Mouse (Mus musculus): ENCODE data around the gene Anapc7. TPM values are rescaled to one million over a fixed set of nuclear protein-coding genes. Genes with fewer than 3 reads are reported as not detected.
A peak's percentile ranks its signal among the peaks of the same experiment; 100 is the strongest.
"Not testable (repeated sequence)": the region's sequence is repeated elsewhere in the genome, so short reads cannot be mapped to it uniquely, and the experiment has no call there.

Gene Anapc7
- polyA plus RNA-seq, 1 experiment from 2014 or later = 23.3 TPM

GRCm38 (mm10) chr5:122454883-122455282 lies 33.4 kb downstream of the Anapc7 start:
- no peak for ATAC-seq
- Histone ChIP-seq H3K27ac (no peak overlapping the region), H3K9me3 (replicated peaks) (no peaks in the 10 kb centered on the region), H3K4me2 (no peak overlapping the region), H3K9ac (no peak overlapping the region), H3K4me1 (no peaks in the 10 kb centered on the region), H3K4me3 (no peak overlapping the region), H3K36me3 (peaks cover 84% of the 10 kb centered on the region), H3K27me3 (replicated peaks) (no peaks in the 10 kb centered on the region)
- 82% methylated on average over 3 of the region's 3 CpGs for WGBS (ENCODE audit: insufficient replicate concordance)

DNA sequence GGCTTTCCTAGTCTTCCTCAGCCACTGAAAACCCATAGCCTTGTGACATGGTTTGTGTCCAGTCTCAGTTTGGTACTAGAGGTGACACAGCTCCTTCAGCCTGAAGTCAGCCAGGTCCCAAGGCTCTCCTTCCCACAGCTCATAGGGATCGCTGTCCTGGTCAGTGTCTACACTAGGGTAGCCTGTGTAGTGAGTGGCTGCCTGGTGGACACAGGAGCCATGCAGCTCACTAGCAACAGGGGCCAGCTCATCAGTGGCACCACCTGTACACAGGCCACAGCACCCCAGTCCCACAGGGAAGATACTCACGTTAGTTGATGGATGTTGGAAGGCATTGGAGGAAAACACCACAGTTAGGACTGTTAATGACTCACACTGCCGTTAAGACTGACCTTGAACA lies 34.1 kb downstream of the Anapc7 start:
- H3K9ac ChIP-seq = no peak overlapping the region
- WGBS (ENCODE audit: insufficient replicate concordance) = 84% methylated on average over 3 of the region's 3 CpGs
- no peak overlapping the region for H3K4me2 ChIP-seq
- no peak overlapping the region for H3K27ac ChIP-seq
- no peak overlapping the region for H3K4me3 ChIP-seq
- ATAC-seq = peak; percentile 42; the same call in 1 of the 2 replicates
- no peaks in the 10 kb centered on the region for H3K9me3 ChIP-seq (replicated peaks)
- H3K27me3 ChIP-seq (replicated peaks) = no peaks in the 10 kb centered on the region
- H3K4me1 ChIP-seq = no peaks in the 10 kb centered on the region
- H3K36me3 ChIP-seq = peaks cover 91% of the 10 kb centered on the region

DNA sequence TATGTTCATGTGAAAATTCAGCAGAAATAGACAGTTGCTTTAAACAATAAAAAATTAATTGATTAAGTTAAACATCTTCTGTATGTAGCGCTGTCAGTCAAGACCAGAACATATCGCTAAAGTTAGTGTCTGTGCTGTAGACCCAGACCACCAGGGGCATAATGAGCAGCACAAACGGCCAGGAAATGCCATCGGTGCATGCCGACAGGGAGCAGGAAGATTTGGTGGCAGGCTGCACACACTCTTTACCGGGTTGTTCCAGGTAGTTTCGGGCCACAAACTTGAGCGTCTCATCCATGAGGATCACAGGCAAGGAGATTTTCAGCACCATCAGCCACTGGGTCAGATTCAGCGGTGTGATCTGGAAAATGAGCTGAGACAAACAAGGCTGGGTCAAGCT lies 35.6 kb downstream of the Anapc7 start:
- H3K4me3 ChIP-seq, ATAC-seq: not testable (repeated sequence)

GRCm38 (mm10) chr5:122458066-122458465 lies 36.6 kb downstream of the Anapc7 start:
- H3K27ac ChIP-seq = no peak overlapping the region
- no peaks in the 10 kb centered on the region for H3K27me3 ChIP-seq (replicated peaks)
- H3K4me2 ChIP-seq = no peak overlapping the region
- peaks cover 100% of the 10 kb centered on the region for H3K36me3 ChIP-seq
- H3K9me3 ChIP-seq (replicated peaks) = no peaks in the 10 kb centered on the region
- WGBS (ENCODE audit: insufficient replicate concordance) = 79% methylated on average over 4 of the region's 4 CpGs
- H3K4me3 ChIP-seq = no peak overlapping the region
- H3K4me1 ChIP-seq = no peaks in the 10 kb centered on the region
- H3K9ac ChIP-seq = no peak overlapping the region
- ATAC-seq = no peak

More for the DNA sequence above, 35.6 kb downstream of the Anapc7 start:
- WGBS (ENCODE audit: insufficient replicate concordance) = 83% methylated on average over 9 of the region's 9 CpGs
- not testable (repeated sequence) for H3K9ac ChIP-seq; H3K9me3 ChIP-seq (replicated peaks); H3K27me3 ChIP-seq (replicated peaks); H3K27ac ChIP-seq; H3K4me2 ChIP-seq; H3K4me1 ChIP-seq
- peaks cover 100% of the 10 kb centered on the region for H3K36me3 ChIP-seq

DNA sequence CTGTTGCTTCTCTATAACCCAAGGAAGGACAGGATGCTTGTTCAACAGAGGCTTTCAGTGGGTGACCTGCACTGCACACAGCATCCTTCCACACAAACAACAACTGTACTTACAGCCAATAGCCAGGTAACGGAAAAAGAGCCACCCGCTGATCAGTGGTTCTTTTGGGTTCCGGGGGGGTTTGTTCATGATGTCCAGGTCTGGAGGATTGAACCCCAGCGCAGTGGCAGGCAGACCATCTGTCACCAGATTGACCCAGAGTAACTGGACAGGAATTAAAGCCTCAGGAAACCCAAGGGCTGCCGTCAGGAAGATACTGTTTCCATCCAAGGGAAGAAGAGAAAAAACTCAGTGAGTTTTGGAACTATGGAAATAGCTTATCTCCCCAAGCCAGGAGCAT lies 37.8 kb downstream of the Anapc7 start:
- ATAC-seq = no peak
- 92% methylated on average over 5 of the region's 5 CpGs for WGBS (ENCODE audit: insufficient replicate concordance)

DNA sequence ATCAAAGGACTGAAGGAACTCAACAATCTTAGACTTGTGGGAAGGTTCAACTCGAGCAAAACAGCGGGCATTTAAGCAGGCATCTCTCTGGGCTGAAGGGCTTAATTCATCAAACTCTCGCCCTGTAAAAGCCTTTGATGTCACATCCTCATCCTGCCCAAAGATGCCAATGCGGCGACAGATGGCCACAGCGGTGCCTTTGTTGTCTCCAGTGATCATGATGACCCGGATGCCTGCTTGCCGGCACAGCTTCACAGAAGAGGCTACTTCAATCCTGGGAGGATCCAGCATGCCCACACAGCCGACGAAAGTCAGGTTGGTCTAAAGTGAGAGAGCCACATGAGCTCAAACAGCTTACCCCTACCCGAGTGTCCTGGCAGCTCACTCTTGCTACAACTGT lies 39.2 kb downstream of the Anapc7 start:
- Histone ChIP-seq H3K4me1 (no peaks in the 10 kb centered on the region), H3K9ac (no peak overlapping the region), H3K4me3 (no peak overlapping the region), H3K9me3 (replicated peaks) (no peaks in the 10 kb centered on the region), H3K4me2 (no peak overlapping the region), H3K36me3 (peaks cover 100% of the 10 kb centered on the region), H3K27ac (no peak overlapping the region), H3K27me3 (replicated peaks) (no peaks in the 10 kb centered on the region)
- WGBS (ENCODE audit: insufficient replicate concordance) = 85% methylated on average over 11 of the region's 11 CpGs
- ATAC-seq = no peak

More for the DNA sequence above, 37.8 kb downstream of the Anapc7 start:
- no peaks in the 10 kb centered on the region for H3K9me3 ChIP-seq (replicated peaks)
- no peaks in the 10 kb centered on the region for H3K27me3 ChIP-seq (replicated peaks)
- H3K27ac ChIP-seq = no peak overlapping the region
- no peak overlapping the region for H3K4me2 ChIP-seq
- no peak overlapping the region for H3K9ac ChIP-seq
- no peaks in the 10 kb centered on the region for H3K4me1 ChIP-seq
- H3K36me3 ChIP-seq = peaks cover 100% of the 10 kb centered on the region
- H3K4me3 ChIP-seq = no peak overlapping the region

GRCm38 (mm10) chr5:122461431-122461830 lies 39.9 kb downstream of the Anapc7 start:
- Histone ChIP-seq H3K27ac (no peak overlapping the region), H3K36me3 (peaks cover 100% of the 10 kb centered on the region), H3K9me3 (replicated peaks) (no peaks in the 10 kb centered on the region), H3K4me1 (no peaks in the 10 kb centered on the region), H3K4me2 (no peak overlapping the region), H3K27me3 (replicated peaks) (no peaks in the 10 kb centered on the region), H3K4me3 (no peak overlapping the region), H3K9ac (no peak overlapping the region)
- no peak for ATAC-seq
- WGBS (ENCODE audit: insufficient replicate concordance) = 87% methylated on average over 9 of the region's 9 CpGs

DNA sequence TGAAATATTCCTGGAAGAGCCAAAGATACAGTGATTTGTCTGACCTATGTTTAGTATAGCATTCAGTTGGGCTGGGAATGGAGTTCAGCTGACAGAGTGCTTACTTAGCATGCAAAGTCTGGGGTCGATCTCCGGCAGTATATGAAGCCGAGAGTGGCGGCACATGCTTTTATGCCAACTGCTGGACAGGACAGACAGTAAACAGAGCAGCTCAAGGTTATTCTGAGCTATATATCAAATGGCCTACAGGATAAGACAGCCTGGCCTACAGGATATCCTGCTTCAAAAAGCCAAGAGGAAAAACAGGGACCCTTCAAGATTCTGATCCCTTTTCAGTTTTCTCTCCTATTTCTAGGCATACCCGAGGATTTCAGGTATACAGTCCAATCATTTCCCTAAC lies 50.2 kb downstream of the Anapc7 start:
- WGBS (ENCODE audit: insufficient replicate concordance) = 82% methylated on average over 5 of the region's 5 CpGs
- H3K27me3 ChIP-seq (replicated peaks) = no peaks in the 10 kb centered on the region
- no peak overlapping the region for H3K4me3 ChIP-seq
- no peak overlapping the region for H3K9ac ChIP-seq
- H3K27ac ChIP-seq = no peak overlapping the region
- peaks cover 94% of the 10 kb centered on the region for H3K36me3 ChIP-seq
- H3K9me3 ChIP-seq (replicated peaks) = no peaks in the 10 kb centered on the region
- no peak overlapping the region for H3K4me2 ChIP-seq
- ATAC-seq = no peak
- no peaks in the 10 kb centered on the region for H3K4me1 ChIP-seq

GRCm38 (mm10) chr5:122474643-122475363 lies 53.3 kb downstream of the Anapc7 start:
- 75% methylated on average over 4 of the region's 4 CpGs for WGBS (ENCODE audit: insufficient replicate concordance)
- H3K27me3 ChIP-seq (replicated peaks) = no peaks in the 10 kb centered on the region
- peaks cover 90% of the 10 kb centered on the region for H3K36me3 ChIP-seq

GRCm38 (mm10) chr5:122476078-122476477 lies 54.6 kb downstream of the Anapc7 start:
- no peak overlapping the region for H3K27ac ChIP-seq
- ATAC-seq = no peak
- H3K27me3 ChIP-seq (replicated peaks) = no peaks in the 10 kb centered on the region
- no peak overlapping the region for H3K4me2 ChIP-seq
- no peak overlapping the region for H3K4me3 ChIP-seq
- H3K36me3 ChIP-seq = peaks cover 90% of the 10 kb centered on the region
- H3K9ac ChIP-seq = no peak overlapping the region
- H3K9me3 ChIP-seq (replicated peaks) = no peaks in the 10 kb centered on the region
- H3K4me1 ChIP-seq = no peaks in the 10 kb centered on the region
- WGBS (ENCODE audit: insufficient replicate concordance) = 47% methylated on average over 3 of the region's 3 CpGs

More at GRCm38 (mm10) chr5:122474643-122475363, 53.3 kb downstream of the Anapc7 start:
- Histone ChIP-seq H3K4me1 (no peaks in the 10 kb centered on the region), H3K9ac (no peak overlapping the region), H3K27ac (no peak overlapping the region), H3K9me3 (replicated peaks) (no peaks in the 10 kb centered on the region), H3K4me3 (no peak overlapping the region), H3K4me2 (no peak overlapping the region)
- no peak for ATAC-seq

DNA sequence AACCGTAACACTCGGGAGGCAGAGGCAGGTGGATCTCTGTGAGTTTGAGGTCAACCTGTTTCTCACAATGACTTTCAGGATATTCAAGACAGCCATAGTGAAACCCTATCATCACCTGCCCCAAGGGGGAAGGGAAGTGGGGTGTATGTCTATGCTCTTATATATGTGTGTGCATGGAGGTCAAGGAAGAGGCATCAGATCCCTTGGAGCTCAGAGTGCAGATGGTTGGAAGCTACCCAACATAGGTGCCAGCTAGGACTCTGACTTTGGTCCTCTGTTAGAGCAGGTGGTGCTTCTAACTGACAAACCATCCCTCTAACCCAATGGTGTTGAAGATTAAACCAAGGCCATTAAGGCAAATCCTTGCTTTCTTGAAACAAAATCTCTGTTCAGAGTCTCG lies 56.0 kb downstream of the Anapc7 start:
- H3K4me2 ChIP-seq = no peak overlapping the region

DNA sequence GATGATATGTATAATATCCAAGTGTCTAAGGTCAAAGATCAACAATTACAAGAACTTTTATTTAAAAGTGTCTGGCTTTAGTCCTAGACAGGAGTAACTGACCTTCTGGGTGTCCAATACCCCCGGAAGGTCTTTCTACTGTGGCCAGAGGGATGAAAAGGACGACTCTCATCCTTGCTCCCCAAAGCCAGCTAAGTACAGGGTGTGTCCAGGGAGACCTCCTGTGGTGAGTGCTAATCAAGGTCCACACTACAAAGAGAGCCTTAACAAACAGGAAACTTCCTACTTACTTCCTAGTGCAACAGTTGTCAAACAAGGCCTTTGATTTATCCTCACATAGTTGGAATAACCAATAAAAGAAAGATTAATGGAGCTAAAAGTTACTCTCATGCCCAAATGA lies 57.6 kb downstream of the Anapc7 start:
- WGBS (ENCODE audit: insufficient replicate concordance) = 63% methylated on average over 2 of the region's 2 CpGs
- H3K27ac ChIP-seq = no peak overlapping the region
- no peaks in the 10 kb centered on the region for H3K27me3 ChIP-seq (replicated peaks)
- peaks cover 88% of the 10 kb centered on the region for H3K36me3 ChIP-seq
- no peak overlapping the region for H3K9ac ChIP-seq
- no peak overlapping the region for H3K4me3 ChIP-seq
- no peak overlapping the region for H3K4me2 ChIP-seq
- no peak for ATAC-seq
- no peaks in the 10 kb centered on the region for H3K4me1 ChIP-seq
- no peaks in the 10 kb centered on the region for H3K9me3 ChIP-seq (replicated peaks)

More for the DNA sequence above, 56.0 kb downstream of the Anapc7 start:
- no peak overlapping the region for H3K9ac ChIP-seq
- ATAC-seq = no peak
- no peaks in the 10 kb centered on the region for H3K4me1 ChIP-seq
- 82% methylated on average over 3 of the region's 3 CpGs for WGBS (ENCODE audit: insufficient replicate concordance)
- no peak overlapping the region for H3K27ac ChIP-seq
- H3K27me3 ChIP-seq (replicated peaks) = no peaks in the 10 kb centered on the region
- no peak overlapping the region for H3K4me3 ChIP-seq
- H3K9me3 ChIP-seq (replicated peaks) = no peaks in the 10 kb centered on the region
- peaks cover 88% of the 10 kb centered on the region for H3K36me3 ChIP-seq

DNA sequence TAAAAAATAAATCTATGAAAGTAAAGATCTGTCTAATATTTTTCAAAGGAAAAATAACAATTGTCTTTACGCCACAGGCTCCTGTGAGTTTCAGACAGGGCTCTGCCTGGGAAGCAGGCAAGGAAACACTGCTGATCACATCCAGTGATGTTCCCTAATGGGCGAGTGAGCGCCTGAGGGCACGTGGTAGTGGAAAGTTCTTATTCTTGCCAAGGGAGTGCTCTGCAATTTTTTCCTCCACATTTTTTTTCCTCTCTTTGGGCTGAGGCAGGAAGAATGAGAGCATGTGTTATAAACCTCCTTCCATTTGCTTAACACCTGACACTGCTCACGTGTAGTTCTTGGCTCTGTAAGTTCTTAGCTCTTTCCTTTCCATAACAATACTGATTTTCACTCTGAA lies 60.4 kb downstream of the Anapc7 start:
- H3K27ac ChIP-seq = no peak overlapping the region
- H3K9me3 ChIP-seq (replicated peaks) = no peaks in the 10 kb centered on the region
- no peak overlapping the region for H3K4me2 ChIP-seq
- H3K36me3 ChIP-seq = peaks cover 96% of the 10 kb centered on the region
- H3K9ac ChIP-seq = no peak overlapping the region
- H3K27me3 ChIP-seq (replicated peaks) = no peaks in the 10 kb centered on the region
- no peak overlapping the region for H3K4me3 ChIP-seq
- no peak for ATAC-seq
- no peaks in the 10 kb centered on the region for H3K4me1 ChIP-seq
- WGBS (ENCODE audit: insufficient replicate concordance) = 81% methylated on average over 5 of the region's 5 CpGs

Measured in liver, embryonic 12.5 days (tissue).